Mouse (Mus musculus) fat pad, adult 2 months (tissue): ENCODE measurements at regions not wholly inside any gene's neighbourhood (a gene's known extent, or its start where the extent isn't known, plus 50 kb on each side); places are given as distances from the start of the nearest gene placed in this dataset.
"Not testable (repeated sequence)": the region's sequence is repeated elsewhere in the genome, so short reads cannot be mapped to it uniquely, and the experiment has no call there.

Experiments used
- DNase-seq: peaks from one replicate; pipeline ENCODE4 v3.0.0-alpha.2; 2011; ENCODE audit warnings: low read depth, low spot score; ENCODE audit errors: extremely low read depth

GRCm38 (mm10) chr19:27128501-27128900, 87.8 kb upstream of the Vldlr start:
- not testable (repeated sequence) for DNase-seq

- DNase-seq: no peak
These were observed 81.9 kb upstream of the Vldlr start for GRCm38 (mm10) chr19:27134360-27134759.

DNA sequence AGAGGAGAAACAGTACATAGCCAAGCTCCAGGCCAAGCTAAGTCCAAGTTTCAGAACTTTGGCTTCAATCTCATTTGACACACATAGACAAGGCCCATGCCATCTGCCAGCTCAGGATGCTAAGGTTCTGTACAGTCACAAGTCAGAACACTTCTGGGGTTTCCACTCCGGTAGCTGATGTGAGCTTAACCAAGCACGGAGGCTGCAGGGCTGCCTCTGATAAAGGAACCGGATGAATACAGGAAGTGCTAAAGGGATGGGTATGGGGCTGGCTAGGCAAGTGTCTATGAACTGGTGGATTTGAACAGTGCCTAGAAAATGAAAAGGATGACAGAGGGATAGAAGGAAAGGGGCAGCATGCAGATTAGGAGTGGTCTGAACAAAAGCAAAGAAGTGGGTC, 75.4 kb upstream of the Vldlr start:
- no peak for DNase-seq

GRCm38 (mm10) chr19:27142181-27142580, 74.1 kb upstream of the Vldlr start:
- DNase-seq: no peak

DNA sequence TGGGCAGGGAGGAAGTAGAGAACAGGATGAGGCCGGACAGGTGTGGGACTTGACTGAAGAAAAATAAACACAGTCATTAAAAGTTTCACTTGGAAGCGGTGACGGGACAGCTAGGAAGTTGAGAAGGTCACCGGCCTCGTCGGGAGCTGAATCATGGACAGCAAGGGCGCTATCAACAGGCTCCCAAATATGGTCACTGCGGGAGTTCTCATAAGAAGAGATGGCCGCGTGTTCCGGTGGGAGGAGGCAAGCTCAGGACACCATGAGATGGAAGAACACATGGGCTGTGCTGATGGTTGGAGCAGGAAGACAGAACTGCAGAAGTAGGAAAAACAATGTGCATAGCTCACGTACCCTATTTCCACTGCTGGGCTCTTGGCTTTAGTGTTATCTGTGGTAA, 68.9 kb upstream of the Vldlr start:
- no peak for DNase-seq

GRCm38 (mm10) chr19:27148330-27148729, 68.0 kb upstream of the Vldlr start:
- DNase-seq: no peak

GRCm38 (mm10) chr19:27149567-27149966, 66.7 kb upstream of the Vldlr start:
- DNase-seq: no peak

GRCm38 (mm10) chr19:27161933-27162332, 54.4 kb upstream of the Vldlr start:
- no peak for DNase-seq
